Mouse (Mus musculus) brain, embryonic 18.5 days (tissue): ENCODE results near the gene Gpr142.

ENCODE experiments used
- DNase-seq: peaks from one replicate; pipeline ENCODE4 v3.0.0-alpha.2; 2012; ENCODE audit warnings: low read depth, low spot score

The Gpr142 gene

DNA sequence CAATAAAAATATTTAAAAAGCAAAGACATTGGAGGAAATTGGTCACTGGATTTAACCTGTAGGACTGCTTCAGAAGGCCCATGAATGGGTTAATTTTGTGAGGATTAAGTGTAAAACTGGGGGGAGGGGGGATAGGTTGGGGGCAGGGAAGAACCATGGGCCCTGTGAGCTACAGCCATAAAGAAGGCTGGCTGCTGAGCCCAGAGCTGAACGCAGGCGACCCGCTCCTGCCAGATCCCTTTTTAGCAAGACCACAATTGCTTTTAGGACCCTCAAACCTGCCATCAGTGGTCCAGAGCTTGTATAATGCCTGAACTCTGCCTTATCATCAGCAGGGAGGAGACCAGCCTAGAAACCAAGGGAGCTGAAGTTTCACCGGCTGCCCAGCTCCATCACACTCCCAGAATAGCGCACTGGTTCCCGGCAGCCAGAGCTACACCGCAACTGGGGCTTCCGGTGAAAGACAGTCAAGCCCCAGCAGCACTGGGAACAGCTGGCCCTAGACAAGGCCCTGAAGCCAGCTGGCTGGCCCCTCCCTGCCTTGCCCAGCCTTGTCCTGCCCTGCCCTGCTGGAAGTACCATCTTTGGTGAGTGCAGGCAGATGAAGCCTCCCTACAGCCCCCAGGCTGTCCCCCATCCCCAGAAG lies 45.2 kb downstream of the Gpr142 start:
- no peak for DNase-seq

DNA sequence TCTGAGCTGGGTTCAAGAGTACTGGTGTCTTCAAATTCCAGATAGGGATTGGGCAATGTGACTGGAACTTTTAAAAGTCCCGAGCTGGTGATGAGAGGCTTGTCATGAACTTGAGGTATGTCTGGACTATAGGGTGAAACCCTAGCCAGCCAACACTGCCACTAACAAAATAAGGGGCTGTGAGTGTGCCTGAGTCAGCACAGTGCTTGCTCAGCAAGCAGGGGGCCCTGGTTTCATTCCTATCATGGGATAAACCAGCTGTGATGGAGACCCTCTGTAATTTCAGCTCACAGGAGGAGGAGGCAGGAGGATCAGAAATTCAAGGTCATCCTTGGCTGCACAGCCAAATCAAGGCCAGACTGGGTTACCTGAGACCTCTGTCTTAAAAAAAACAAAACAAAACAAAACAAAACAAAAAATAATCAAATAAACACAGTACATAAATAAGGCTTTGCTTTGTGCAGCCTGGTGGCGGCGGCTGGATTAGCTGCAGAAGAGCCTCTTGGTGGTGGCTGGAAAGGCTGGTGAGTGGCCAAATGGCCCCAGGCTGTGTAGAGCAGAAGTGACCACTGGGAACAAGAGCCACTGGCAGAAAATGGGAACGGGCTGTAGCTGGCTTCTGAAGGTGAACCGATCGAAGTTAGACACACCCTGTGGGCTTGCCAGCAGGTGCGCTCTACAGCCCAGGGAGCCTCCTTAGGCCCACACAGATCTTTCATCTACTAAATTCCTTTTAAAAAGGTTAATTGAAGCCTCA lies 45.9 kb downstream of the Gpr142 start:
- no peak for DNase-seq

DNA sequence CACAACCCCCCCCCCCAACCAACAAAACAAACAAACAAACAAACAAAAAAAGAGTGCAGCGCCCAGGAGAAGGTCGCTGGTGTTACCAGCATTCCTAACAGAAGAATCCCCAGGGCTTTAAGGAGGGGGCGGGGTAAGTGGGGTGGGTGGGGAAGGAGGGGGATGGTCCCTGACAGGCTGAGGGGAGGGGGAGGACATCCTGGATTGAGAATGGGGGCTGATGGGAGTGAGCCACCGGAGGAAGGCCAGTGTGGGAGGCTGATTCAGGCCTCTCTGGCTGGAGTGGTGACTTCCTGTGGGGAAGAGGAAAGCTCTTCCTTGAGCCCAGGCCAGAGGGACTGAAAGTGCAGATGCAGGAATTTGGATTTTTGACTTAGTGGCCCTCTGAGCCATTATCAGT lies 47.6 kb downstream of the Gpr142 start:
- no peak for DNase-seq

DNA sequence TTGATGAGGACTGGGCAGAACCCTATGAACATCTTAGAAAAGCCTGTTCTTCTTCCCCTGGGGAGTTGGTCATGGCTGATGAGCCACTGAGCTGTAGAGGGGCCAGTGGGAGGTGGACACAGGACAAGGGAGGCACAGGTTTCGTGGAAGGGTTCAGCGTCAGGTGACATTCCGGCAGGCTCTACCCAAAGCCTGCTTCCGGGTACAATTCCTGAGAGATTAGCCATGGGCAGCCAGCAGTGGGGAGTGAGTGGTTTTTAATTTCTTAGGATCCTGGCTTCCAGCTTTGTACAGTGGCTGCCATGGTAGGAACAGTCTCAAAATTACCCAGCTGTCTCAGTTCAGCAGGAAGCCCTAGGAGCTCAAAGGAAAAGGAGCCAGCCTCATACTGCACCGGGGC lies 48.3 kb downstream of the Gpr142 start:
- DNase-seq: no peak

DNA sequence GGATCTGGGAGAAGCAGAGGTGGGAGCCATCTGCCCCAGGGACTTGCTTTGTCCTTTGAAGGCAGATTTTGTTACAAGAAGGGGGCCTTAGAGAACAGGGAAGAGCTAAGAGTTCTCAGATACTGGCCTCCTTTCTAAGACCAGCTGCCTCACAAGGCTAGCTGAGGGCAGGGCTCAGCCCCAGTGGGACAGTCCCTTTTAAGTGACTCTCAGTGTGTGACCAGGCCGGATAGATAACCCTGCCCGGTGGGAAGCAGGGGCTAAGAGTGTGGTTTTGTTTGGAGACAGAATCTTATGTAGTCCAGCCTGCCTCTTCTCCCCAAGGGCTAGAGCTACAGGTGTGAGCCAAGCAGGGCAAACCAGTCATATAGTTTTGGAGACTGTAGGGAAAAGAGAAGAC lies 50.8 kb downstream of the Gpr142 start:
- DNase-seq: no peak

DNA sequence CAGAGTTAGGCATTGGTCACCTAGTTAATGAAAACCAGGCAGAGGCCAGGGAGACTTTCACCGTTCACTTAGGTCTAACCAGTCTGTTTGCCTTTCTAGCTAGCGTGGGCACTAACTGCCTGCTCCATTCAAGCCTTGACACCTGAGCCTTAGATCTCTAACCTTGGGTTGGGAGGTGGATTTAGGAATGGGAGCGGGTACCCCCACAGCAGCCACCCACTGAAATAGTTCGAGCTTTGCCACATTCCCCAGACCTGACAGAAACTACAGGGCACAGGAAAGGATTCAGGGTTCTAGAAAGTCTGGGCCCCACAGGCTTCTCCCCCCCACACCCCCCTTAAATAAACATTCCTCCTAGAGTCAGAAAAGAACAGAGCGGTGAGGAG lies 51.3 kb downstream of the Gpr142 start:
- no peak for DNase-seq

DNA sequence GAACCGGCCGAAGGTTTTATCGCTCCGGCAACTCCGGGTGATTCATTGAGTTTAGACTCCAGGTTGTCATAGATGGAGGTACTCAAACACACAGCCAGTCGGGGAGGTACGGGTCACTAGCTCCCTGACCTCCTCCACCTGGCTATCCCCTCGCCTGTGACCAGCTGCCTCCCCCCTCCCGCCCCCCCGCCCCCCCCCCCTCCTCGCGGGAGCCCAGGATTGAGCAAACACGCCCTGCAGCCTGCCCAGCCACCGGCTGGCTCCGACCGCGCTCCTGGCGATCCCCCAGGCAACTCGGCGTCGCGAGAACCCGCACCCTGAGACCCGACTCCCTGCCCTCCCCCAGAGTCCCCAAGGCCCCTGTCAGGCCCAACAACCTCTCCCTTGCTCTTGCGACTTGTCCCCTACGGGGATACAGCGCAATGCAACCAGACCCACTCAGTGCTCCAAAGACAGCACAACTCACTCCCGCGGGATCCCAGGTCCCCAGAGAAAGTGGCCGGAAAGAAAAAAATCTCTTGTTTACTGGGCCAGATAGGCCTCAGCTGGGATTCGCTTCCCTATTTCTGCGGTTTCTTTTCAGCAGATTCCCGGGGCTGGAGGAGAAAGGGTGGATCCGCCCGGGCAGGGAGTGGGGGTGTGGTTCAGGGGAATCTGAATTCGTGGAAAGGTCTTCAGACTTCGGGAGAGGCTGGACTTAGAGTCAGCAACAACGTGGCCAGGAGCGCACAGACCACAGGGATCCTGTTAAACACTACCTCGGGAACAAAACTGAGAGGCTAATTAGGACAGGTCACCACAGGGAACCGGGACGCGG lies 51.9 kb downstream of the Gpr142 start, which contains the start of gene Gprc5c:
TSS of gene Gprc5c (plus strand) at position 701 of the 817 bp plus-strand sequence.
- no peak for DNase-seq

DNA sequence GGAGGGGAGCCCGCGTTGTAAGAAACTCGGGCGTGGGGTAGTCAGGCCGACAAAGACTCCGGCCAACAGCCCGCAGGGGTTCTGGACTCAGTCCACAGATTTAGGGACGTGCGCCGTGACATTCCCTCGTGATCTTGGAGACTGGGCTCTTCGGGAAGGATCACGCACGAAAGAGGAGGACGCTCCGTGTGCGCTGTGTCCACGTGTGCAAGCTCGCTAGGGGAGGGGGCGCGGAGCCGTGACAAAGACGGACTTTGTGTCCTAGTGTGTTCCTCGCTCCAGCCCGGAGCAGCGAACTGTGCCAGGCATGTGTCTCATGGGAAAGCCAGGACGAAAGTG lies 52.5 kb downstream of the Gpr142 start:
- DNase-seq: no peak

DNA sequence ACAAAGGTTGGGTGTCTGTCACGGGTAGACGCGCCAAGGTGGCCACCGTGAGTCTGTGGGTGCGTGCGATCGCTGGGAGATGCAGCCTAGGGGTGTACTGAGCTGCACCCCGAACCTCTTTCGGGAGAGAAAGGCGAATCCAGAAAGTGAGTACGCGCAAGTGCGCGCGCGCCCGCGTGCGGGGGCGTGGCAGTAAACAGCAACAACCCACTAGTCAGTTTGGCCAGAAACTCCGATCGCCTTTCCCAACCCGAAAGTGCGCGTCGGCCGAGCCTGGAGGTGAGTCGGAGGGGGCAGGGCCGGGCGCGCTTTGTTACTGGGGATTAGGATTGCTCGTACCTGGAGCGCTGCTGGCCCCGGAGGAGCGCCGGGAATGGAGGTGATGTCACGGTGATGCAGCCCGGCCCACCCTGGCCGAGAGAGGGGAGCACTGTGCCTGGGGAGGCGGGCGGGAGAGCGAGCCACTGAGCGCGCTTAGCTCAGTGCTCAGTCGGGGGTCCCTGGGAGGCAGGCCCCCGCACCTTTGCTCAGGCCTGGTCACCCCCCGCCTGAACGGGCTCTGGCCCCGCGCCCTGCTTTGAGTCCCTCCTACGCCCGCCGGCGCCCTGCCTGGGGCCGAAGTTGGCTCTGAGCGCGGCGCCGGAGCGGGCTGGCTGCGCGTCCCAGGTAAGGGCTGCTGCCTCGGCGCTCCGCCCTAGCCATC lies 53.0 kb downstream of the Gpr142 start:
- DNase-seq: no peak

DNA sequence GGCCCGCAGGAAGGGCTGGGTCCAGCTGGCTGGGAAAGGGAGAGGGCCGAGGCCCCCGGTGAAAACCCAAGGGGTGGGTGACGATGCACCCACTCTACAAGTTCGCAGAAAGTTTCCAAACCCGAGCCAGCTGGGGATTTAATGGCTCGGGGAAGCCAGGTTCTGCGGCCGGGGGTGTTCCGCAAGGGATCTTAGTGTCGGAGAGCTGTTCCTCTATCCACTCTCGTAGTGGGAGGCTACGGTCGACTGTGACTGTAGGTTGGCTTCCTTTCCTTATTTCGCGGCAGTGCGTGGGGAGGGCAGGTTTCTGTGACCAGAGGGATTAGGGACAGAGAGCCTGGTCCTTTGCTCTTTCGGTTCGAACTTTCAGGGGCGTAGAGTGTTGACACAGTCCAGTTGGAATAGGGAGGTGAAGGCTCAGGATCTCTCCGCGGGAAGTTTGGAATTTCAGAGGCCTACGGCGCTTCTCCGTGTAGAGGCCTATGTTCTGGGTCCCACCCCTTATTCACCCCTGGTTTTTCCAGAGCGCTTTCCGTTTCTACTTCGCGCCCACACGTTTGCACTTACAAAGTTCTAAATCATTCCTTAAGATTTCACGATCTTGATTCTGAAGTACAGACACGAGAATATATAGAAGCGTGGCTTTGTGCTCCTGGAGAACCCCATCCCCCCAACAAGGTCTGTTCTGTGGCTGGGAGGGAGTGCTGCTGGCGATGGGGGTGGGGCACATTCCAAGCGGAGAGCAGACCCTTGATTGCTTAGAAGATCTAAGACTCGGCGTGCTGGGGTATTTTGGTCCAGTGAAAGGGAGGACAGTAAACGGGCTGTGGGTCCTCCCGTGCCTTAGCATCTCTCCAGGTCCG lies 53.8 kb downstream of the Gpr142 start:
- DNase-seq: no peak

DNA sequence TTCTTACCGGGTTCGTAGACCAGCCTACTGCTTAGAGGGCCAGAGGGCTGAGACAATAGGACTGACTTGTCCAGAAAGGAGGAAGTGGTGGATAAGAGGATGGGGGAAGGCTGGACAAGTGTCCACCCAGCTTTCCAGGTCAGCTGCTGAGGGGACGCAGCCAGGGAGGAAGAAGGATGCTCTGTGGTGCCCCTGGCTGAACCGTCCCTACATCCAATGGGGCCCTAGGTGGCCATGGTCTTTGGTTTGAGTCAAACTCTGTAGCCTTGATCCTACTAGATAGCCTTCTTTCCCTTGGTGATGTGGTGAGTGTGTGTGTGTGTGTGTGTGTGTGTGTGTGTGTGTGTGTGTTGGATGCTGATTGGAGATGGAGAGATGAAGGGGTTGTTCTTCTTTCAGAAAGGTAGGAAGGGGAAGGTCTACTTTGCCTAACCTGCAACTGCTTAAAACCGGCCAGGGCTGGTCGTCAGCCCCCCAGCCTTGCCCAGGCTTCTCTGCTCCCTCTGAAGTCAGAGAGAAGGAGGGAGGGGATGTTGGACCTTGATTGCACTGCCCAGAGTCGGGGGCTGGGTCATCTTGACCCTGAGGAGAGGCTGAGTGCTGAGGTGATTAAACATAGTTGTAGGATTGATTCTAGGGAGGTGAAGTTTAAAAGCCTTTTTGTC lies 54.6 kb downstream of the Gpr142 start:
- no peak for DNase-seq

DNA sequence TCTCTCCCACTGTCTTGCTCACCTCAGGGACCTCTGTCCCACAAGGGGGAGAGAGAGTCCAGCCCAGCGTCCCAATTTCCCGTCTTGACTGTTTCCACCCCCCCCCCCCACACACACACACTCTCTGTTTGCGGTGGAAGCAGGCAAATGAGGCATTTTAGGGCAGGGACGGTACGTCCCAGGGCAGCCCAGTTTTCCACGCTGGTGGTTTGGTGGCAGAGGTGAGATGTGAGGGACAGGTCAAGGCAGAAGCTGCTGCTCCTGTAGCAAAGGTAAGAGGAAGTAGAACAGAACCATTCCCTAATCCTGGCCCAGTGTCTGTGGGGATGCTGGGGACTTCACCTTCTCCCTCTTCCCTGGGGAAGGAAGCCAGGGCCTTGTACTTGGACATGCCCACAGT lies 55.9 kb downstream of the Gpr142 start:
- DNase-seq: no peak

DNA sequence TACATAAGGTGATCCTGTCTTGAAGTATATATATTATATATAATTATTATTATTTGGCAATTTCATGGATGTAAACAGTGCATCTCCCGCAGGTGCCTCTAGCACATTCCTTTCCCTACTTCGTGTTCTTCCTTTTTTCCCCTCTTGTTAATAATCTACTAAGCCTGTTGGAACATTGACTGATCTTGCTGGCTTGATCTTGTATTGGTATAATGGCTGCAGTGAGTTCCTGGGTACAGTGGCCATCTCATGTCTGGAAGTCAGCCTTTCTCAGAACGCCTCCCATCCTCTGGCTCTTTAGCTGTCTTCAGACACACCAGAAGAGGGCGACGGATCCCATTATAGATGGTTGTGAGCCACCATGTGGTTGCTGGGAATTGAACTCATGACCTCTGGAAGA lies 57.4 kb downstream of the Gpr142 start:
- DNase-seq: no peak
